Mouse (Mus musculus): ENCODE measurements around the gene Gm20708. TPM values are rescaled to one million over a fixed set of nuclear protein-coding genes. Genes with fewer than 3 reads are reported as not detected.
"Not testable (repeated sequence)": the region's sequence is repeated elsewhere in the genome, so short reads cannot be mapped to it uniquely, and the experiment has no call there.

The Gm20708 gene
- polyA plus RNA-seq, 1 experiment from 2014 or later = 0.50 TPM

DNA sequence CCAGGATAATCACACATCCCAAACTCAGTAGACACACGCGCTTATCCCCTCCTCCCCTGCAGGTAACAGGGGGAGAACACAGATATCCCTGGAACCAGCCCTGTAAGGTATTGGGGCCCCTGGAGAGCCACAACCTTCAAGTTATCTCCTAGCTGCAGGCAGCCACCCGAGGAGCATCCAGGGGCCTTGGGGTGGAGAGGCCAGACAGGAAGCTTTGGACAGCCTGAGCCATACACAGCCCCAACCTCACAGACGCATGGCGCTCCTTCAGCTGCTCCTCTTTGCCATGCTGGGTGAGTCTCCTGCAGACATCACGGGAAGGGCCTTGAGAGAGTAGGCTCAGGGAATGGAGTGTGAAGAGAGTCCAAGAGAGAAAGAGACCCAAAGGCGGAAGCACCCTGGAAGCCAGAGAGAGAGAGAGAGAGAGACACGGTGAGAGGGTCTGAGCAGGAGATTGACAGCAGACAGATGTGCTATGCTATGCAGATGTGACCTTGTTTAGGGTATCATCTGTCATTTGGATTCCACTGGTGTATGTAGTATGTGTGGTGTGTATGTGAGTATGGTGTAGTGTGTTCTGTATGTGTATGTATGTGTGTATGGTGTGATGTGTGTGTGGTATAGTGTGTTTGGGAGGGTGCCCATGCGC, 11.8 kb upstream of the Gm20708 start, which contains the start of gene 6030468B19Rik:
Gene 6030468B19Rik, plus strand, starts transcription at position 150 of the 649 bp plus-strand sequence.
- H3K9ac ChIP-seq = no peak within 1 kb of the TSS
- peaks cover 10% of the 10 kb centered on the region for H3K4me1 ChIP-seq
- 59% methylated on average over 9 of the region's 9 CpGs for WGBS
- H3K4me3 ChIP-seq = no peak within 1 kb of the TSS
- no peaks in the 10 kb centered on the region for H3K27me3 ChIP-seq
- H3K27ac ChIP-seq = no peak within 1 kb of the TSS
- H3K9me3 ChIP-seq = no peaks in the 10 kb centered on the region
- H3K36me3 ChIP-seq = no peaks in the 10 kb centered on the region
- no peak within 1 kb of the TSS for H3K4me2 ChIP-seq
- ATAC-seq (ENCODE audit: insufficient number of reproducible peaks, low FRiP score, low TSS enrichment, low read depth) = no peak

GRCm38 (mm10) chr11:117798160-117798541, 11.3 kb upstream of the Gm20708 start:
- H3K36me3 ChIP-seq = no peaks in the 10 kb centered on the region
- H3K4me1 ChIP-seq = peaks cover 7% of the 10 kb centered on the region
- no peak overlapping the region for H3K27ac ChIP-seq
- no peaks in the 10 kb centered on the region for H3K9me3 ChIP-seq
- no peak overlapping the region for H3K9ac ChIP-seq
- no peaks in the 10 kb centered on the region for H3K27me3 ChIP-seq
- WGBS = 27% methylated on average over 2 of the region's 2 CpGs
- no peak overlapping the region for H3K4me2 ChIP-seq
- no peak for ATAC-seq (ENCODE audit: insufficient number of reproducible peaks, low FRiP score, low TSS enrichment, low read depth)
- no peak overlapping the region for H3K4me3 ChIP-seq

DNA sequence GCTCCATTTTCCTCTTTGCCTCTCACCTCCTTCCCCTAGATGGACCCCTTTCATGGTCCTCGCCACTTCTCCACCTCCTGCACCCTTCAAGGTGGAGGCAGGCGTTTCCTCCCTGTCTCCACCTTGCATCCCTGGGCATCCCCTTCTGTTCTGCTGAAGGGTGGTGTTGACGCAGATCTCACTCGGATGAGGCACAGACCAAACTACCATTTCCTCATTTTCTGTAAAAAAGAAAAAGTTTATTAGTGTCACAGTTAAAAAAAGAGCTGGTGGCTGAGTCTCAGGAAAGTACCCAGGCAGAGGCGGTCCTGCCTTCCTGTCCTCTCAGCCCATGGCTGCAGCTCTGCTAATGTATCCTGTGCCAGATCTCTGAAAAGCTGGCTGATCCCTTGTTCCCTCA, 10.3 kb upstream of the Gm20708 start:
- Histone ChIP-seq H3K9me3 (no peaks in the 10 kb centered on the region), H3K9ac (no peak overlapping the region), H3K4me3 (no peak overlapping the region), H3K4me1 (peaks cover 6% of the 10 kb centered on the region; the same call in 1 of the 2 replicates), H3K27me3 (no peaks in the 10 kb centered on the region), H3K36me3 (no peaks in the 10 kb centered on the region), H3K4me2 (no peak overlapping the region), H3K27ac (no peak overlapping the region; the same call in 1 of the 2 replicates)
- no peak for ATAC-seq (ENCODE audit: insufficient number of reproducible peaks, low FRiP score, low TSS enrichment, low read depth)
- 74% methylated on average over 5 of the region's 5 CpGs for WGBS

DNA sequence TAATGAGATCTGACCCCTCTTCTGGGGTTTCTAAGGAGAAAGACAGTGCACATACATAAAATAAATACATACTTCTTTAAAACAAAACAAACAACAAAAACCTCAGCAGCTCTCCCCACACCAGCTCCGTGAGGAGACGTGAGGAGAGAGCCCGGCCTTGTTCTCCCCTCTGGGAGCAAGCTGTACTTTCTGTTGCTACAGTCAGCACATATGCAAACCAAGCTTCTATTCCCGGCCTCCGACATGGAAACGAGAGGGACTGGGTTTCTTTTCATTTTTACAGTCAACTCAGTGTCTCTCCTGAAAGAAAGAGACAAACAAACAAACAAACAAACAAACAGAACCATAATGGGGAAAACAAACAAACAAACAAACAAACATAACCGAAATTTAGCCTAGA, 9.4 kb upstream of the Gm20708 start:
- H3K9ac ChIP-seq = no peak overlapping the region
- no peaks in the 10 kb centered on the region for H3K27me3 ChIP-seq
- WGBS = 68% methylated on average over 7 of the region's 7 CpGs
- H3K9me3 ChIP-seq = no peaks in the 10 kb centered on the region
- no peak overlapping the region for H3K27ac ChIP-seq
- no peak overlapping the region for H3K4me3 ChIP-seq
- ATAC-seq (ENCODE audit: insufficient number of reproducible peaks, low FRiP score, low TSS enrichment, low read depth) = no peak
- H3K36me3 ChIP-seq = no peaks in the 10 kb centered on the region
- H3K4me2 ChIP-seq = no peak overlapping the region
- peaks cover 6% of the 10 kb centered on the region; the same call in 1 of the 2 replicates for H3K4me1 ChIP-seq

DNA sequence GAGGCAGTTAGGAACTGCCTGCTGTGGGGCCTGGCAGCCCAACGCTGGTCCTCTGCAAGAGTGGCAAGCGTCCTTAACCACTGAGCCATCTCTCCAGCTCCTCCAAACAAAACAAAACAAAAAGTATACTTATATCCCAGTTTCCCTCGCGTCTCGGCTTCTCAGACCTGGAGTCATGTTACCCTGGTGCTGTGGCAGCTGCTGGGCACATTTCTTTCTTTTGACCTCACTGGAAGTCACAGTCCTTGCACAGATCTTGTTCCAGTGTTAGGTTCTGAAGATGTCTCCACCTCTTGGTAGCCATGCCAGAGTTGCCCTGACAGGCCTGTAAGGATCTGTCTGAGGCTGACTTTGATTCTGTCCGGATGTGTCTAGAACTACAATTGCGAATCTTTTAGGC, 7.8 kb upstream of the Gm20708 start:
- Histone ChIP-seq H3K9ac (no peak overlapping the region), H3K36me3 (no peaks in the 10 kb centered on the region), H3K9me3 (no peaks in the 10 kb centered on the region), H3K4me2 (no peak overlapping the region), H3K4me1 (peaks cover 6% of the 10 kb centered on the region; the same call in 1 of the 2 replicates), H3K4me3 (no peak overlapping the region), H3K27ac (no peak overlapping the region), H3K27me3 (no peaks in the 10 kb centered on the region)
- no peak for ATAC-seq (ENCODE audit: insufficient number of reproducible peaks, low FRiP score, low TSS enrichment, low read depth)
- WGBS = 67% methylated on average over 7 of the region's 7 CpGs

GRCm38 (mm10) chr11:117803166-117803688, 6.2 kb upstream of the Gm20708 start:
- no peaks in the 10 kb centered on the region for H3K27me3 ChIP-seq
- H3K4me2 ChIP-seq = no peak overlapping the region
- 94% methylated on average over 3 of the region's 3 CpGs for WGBS
- no peaks in the 10 kb centered on the region for H3K36me3 ChIP-seq
- peaks cover 2% of the 10 kb centered on the region; the same call in 1 of the 2 replicates for H3K4me1 ChIP-seq
- no peaks in the 10 kb centered on the region for H3K9me3 ChIP-seq
- no peak for ATAC-seq (ENCODE audit: insufficient number of reproducible peaks, low FRiP score, low TSS enrichment, low read depth)
- H3K27ac ChIP-seq = no peak overlapping the region
- no peak overlapping the region for H3K4me3 ChIP-seq
- no peak overlapping the region for H3K9ac ChIP-seq

GRCm38 (mm10) chr11:117806781-117807180, 2.7 kb upstream of the Gm20708 start:
- no peaks in the 10 kb centered on the region for H3K36me3 ChIP-seq
- H3K9me3 ChIP-seq = no peaks in the 10 kb centered on the region
- H3K9ac ChIP-seq = no peak overlapping the region
- no peak overlapping the region for H3K4me3 ChIP-seq
- H3K27ac ChIP-seq = no peak overlapping the region
- 93% methylated on average over 6 of the region's 6 CpGs for WGBS
- no peak for ATAC-seq (ENCODE audit: insufficient number of reproducible peaks, low FRiP score, low TSS enrichment, low read depth)
- H3K4me2 ChIP-seq = no peak overlapping the region
- H3K4me1 ChIP-seq = peaks cover 24% of the 10 kb centered on the region
- H3K27me3 ChIP-seq = no peaks in the 10 kb centered on the region

- Histone ChIP-seq H3K9me3 (no peaks in the 10 kb centered on the region), H3K9ac (peak overlapping the region; percentile 74), H3K4me1 (peaks cover 24% of the 10 kb centered on the region), H3K4me2 (peak overlapping the region; percentile 94), H3K27ac (peak overlapping the region; percentile 74), H3K36me3 (peaks cover 37% of the 10 kb centered on the region), H3K27me3 (no peaks in the 10 kb centered on the region), H3K4me3 (peak overlapping the region; percentile 96)
- under 1% methylated on average over 21 of the region's 21 CpGs for WGBS
- peak; percentile 64; the same call in 1 of the 2 replicates for ATAC-seq (ENCODE audit: insufficient number of reproducible peaks, low FRiP score, low TSS enrichment, low read depth)
Measured at GRCm38 (mm10) chr11:117810401-117811046, 1.1 kb downstream of the Gm20708 start.

GRCm38 (mm10) chr11:117813867-117814266, 4.4 kb downstream of the Gm20708 start:
- Histone ChIP-seq H3K4me2 (no peak overlapping the region), H3K9ac (no peak overlapping the region), H3K27ac (no peak overlapping the region), H3K4me3 (no peak overlapping the region), H3K4me1 (peaks cover 24% of the 10 kb centered on the region), H3K9me3 (no peaks in the 10 kb centered on the region), H3K36me3 (peaks cover 68% of the 10 kb centered on the region), H3K27me3 (no peaks in the 10 kb centered on the region)
- WGBS = 80% methylated on average over 5 of the region's 5 CpGs
- no peak for ATAC-seq (ENCODE audit: insufficient number of reproducible peaks, low FRiP score, low TSS enrichment, low read depth)

DNA sequence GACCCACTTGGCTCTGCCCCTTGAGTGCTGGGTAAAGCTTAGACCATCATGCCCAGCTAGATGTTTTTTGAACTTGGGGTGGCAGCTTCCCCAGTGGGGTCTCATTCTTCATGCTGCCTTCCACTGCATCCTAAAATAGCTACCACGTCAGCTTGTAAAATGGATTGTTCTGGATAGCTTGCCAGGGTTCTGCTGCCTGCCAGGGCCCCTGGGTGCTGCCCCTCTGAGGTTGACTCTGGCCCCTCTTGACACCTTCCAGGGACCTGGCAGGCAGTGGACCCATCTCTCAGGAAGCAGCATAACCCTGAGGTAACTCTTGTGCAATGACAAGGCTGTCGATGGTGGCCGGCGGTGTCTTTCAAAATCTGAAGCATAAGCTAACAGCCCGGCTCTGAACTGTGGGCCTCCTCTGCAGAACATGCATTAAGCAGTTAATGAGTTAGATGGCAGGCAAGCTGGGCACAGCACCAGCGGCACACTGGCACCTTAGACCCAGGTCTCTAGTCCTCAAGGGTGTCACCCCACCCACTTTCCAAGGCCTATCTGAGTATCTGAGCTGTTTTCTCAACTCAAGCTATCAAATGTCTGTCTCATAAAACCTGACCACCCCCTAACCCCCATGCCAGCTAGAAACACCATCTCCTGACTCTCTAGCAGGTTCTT, 5.4 kb downstream of the Gm20708 start:
- Histone ChIP-seq H3K27ac (no peak overlapping the region), H3K27me3 (no peaks in the 10 kb centered on the region), H3K4me1 (peaks cover 23% of the 10 kb centered on the region), H3K4me3 (no peak overlapping the region), H3K4me2 (no peak overlapping the region), H3K9me3 (no peaks in the 10 kb centered on the region), H3K9ac (no peak overlapping the region), H3K36me3 (peaks cover 77% of the 10 kb centered on the region)
- no peak for ATAC-seq (ENCODE audit: insufficient number of reproducible peaks, low FRiP score, low TSS enrichment, low read depth)
- WGBS = 93% methylated on average over 6 of the region's 6 CpGs

GRCm38 (mm10) chr11:117815850-117816249, 6.4 kb downstream of the Gm20708 start:
- H3K4me1 ChIP-seq = peaks cover 13% of the 10 kb centered on the region
- not testable (repeated sequence) for H3K4me2 ChIP-seq; H3K27me3 ChIP-seq; H3K27ac ChIP-seq; H3K9me3 ChIP-seq; H3K4me3 ChIP-seq; ATAC-seq (ENCODE audit: insufficient number of reproducible peaks, low FRiP score, low TSS enrichment, low read depth); H3K9ac ChIP-seq
- WGBS = 83% methylated on average over 9 of the region's 9 CpGs
- peaks cover 86% of the 10 kb centered on the region for H3K36me3 ChIP-seq

All from limb, embryonic 15.5 days (tissue).